Mouse (Mus musculus): ENCODE results near the gene Txndc2. TPM values are rescaled to one million over a fixed set of nuclear protein-coding genes. Genes with fewer than 3 reads are reported as not detected.

Gene Txndc2
- not detected in 2 replicates for polyA plus RNA-seq (2015; fragmentation: Nextera tagmentation; extraction: Ambion mirVana)

DNA sequence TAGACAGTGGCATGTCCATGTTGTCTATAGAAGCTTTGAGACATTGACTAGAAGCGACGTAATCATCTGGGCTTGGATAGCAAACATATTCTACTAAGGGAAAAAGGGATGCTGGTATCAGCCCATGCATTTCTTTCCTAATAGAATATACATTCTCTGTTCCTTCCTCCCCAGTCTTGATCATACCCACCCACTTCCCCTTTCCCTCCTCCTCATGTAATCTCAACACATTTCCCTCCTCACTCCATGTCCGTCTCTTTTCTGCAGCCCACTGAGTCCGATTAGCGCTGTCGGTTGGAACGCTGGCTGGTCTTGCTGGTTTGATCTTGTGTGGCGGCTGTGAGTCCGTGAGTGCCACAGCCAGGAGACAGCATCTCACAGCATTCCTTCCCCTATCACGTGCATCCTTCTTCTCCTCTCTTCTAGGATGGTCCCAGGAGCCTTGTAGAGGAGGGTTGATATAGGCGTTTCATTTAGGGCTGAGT lies at the start of gene Txndc2:
Gene Txndc2, minus strand, starts transcription at position 435 of the 485 bp plus-strand sequence.
- Histone ChIP-seq H3K27me3 (ENCODE audit: insufficient read depth, low read length) (no peaks in the 10 kb centered on the region), H3K4me2 (ENCODE audit: low read depth, low read length) (no peak within 1 kb of the TSS), H3K36me3 (replicated peaks; ENCODE audit: insufficient read depth, low read length) (no peaks in the 10 kb centered on the region), H3K4me1 (ENCODE audit: insufficient read depth) (0 out of 2 replicates have a peak, but pooled peaks cover 4% of the 10 kb centered on the region), H3K9me3 (ENCODE audit: low read length) (no peaks in the 10 kb centered on the region), H3K27ac (ENCODE audit: low read depth) (no peak within 1 kb of the TSS), H3K4me3 (ENCODE audit: low read depth, low read length) (no peak within 1 kb of the TSS), H3K9ac (replicated peaks) (no peak within 1 kb of the TSS)
- WGBS (ENCODE audit: insufficient replicate concordance): 77% methylated on average over 11 of the region's 11 CpGs
- DNase-seq (no peak), ATAC-seq (no peak)
- TF ChIP-seq EP300 (IDR thresholded peaks at IDR 0.05; ENCODE audit: low read depth): no peak
- no peak for TF ChIP-seq CTCF (IDR thresholded peaks at IDR 0.05; ENCODE audit: low read depth)

DNA sequence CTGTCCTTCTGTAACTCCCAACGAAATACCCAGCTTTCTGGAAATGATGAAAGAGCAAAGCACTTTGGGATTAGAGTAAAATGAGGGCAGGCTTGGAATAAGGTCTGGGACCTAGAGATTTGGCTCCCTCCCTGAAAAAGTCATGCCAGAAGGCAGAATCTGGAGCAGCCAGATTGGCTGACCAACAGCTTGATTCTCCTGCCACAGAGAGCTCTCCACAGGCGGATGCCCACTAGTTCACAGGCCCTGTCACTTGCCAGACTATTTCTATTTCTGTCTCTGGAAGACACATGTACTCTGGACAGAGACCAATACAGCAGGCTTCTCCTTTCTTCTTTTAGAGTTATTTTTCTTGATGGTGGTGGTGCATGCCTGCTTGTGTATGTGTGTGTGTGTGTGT lies 41.8 kb upstream of the Txndc2 start:
- no peaks in the 10 kb centered on the region for H3K9me3 ChIP-seq (ENCODE audit: low read length)
- H3K4me3 ChIP-seq (ENCODE audit: low read depth, low read length): no peak overlapping the region
- TF ChIP-seq EP300 (IDR thresholded peaks at IDR 0.05; ENCODE audit: low read depth) (no peak), CTCF (IDR thresholded peaks at IDR 0.05; ENCODE audit: low read depth) (no peak)
- no peaks in the 10 kb centered on the region for H3K4me1 ChIP-seq (ENCODE audit: insufficient read depth)
- no peak overlapping the region for H3K27ac ChIP-seq (ENCODE audit: low read depth)
- ATAC-seq (no peak), DNase-seq (no peak)
- no peaks in the 10 kb centered on the region for H3K27me3 ChIP-seq (ENCODE audit: insufficient read depth, low read length)
- H3K4me2 ChIP-seq (ENCODE audit: low read depth, low read length): no peak overlapping the region
- H3K36me3 ChIP-seq (replicated peaks; ENCODE audit: insufficient read depth, low read length): no peaks in the 10 kb centered on the region
- 67% methylated on average over 2 of the region's 2 CpGs for WGBS (ENCODE audit: insufficient replicate concordance)
- no peak overlapping the region for H3K9ac ChIP-seq (replicated peaks)

DNA sequence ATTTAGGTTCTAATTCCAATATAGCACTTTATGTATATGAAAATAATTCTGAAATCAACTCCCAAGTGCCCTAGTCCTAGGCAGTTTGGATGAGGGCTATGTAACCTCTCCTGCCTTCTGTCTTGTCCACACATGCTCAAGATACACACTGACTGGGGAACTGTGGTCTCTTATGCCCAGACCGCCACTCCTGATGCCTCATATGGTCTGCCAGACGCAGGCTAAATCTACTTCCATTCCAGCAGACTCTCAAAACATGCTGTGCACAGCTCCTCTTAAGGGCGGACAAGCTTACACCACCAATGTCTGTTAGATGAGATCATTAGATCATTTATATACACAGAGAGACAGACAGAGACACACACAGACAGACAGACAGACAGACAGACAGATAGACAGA lies 41.3 kb upstream of the Txndc2 start:
- H3K27me3 ChIP-seq (ENCODE audit: insufficient read depth, low read length): no peaks in the 10 kb centered on the region
- no peak overlapping the region for H3K27ac ChIP-seq (ENCODE audit: low read depth)
- H3K4me1 ChIP-seq (ENCODE audit: insufficient read depth): no peaks in the 10 kb centered on the region
- H3K9me3 ChIP-seq (ENCODE audit: low read length): no peaks in the 10 kb centered on the region
- DNase-seq: no peak
- TF ChIP-seq CTCF (IDR thresholded peaks at IDR 0.05; ENCODE audit: low read depth) (no peak), EP300 (IDR thresholded peaks at IDR 0.05; ENCODE audit: low read depth) (no peak)
- H3K9ac ChIP-seq (replicated peaks): no peak overlapping the region
- H3K36me3 ChIP-seq (replicated peaks; ENCODE audit: insufficient read depth, low read length): no peaks in the 10 kb centered on the region
- no peak overlapping the region for H3K4me2 ChIP-seq (ENCODE audit: low read depth, low read length)
- H3K4me3 ChIP-seq (ENCODE audit: low read depth, low read length): no peak overlapping the region
- 74% methylated on average over 3 of the region's 3 CpGs for WGBS (ENCODE audit: insufficient replicate concordance)
- no peak for ATAC-seq

DNA sequence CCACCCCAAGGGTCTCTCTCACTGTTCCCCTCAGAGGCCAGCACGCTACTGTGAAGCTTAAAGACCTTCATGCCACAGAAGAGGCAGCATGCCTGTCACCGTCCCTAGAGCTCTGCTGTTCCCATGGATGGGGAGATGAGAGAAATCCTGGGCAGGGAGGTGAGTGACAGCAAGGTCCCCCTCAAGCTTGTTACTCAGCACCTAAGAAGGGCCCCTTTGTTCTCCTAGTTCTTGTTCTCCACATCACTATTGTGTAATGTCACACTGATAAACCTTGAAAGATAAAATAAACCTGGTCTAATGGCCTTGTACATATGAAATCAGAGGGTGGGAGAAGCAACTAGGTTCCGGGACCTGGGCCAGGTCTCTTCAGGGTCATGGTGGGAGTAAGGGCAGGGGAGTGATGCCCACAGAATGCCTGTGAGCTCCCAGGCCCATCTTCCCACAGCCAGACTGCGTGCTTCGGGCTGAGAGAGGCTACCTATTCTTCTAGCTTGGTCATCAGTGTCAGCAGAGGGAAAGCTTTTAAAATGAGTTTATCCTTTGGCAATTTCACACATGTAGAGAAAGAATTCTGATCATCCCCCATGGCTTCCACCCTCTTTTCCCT lies 40.2 kb upstream of the Txndc2 start:
- no peak for DNase-seq

DNA sequence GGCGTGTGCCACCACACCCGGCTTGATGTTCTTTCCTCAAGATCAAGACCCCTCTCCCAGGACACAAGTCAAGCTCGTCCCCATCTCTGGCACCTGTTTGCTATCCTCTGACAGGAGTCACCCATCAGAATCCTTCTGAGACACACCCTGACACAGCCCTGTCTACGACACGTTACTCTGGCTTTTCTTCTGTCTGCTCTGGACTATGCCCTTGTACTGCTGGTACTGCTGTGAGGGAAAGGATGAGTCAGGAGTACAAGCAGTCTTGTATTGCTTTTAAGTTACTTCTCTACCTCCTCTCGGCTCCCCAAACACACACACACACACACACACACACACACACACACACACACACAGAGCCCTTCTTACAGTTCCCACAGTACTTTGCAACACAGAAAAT lies 39.5 kb upstream of the Txndc2 start:
- TF ChIP-seq EP300 (IDR thresholded peaks at IDR 0.05; ENCODE audit: low read depth): no peak
- TF ChIP-seq CTCF (IDR thresholded peaks at IDR 0.05; ENCODE audit: low read depth): no peak
- Histone ChIP-seq H3K27me3 (ENCODE audit: insufficient read depth, low read length) (no peaks in the 10 kb centered on the region), H3K4me1 (ENCODE audit: insufficient read depth) (no peaks in the 10 kb centered on the region), H3K9me3 (ENCODE audit: low read length) (no peaks in the 10 kb centered on the region), H3K27ac (ENCODE audit: low read depth) (no peak overlapping the region), H3K36me3 (replicated peaks; ENCODE audit: insufficient read depth, low read length) (no peaks in the 10 kb centered on the region), H3K4me2 (ENCODE audit: low read depth, low read length) (no peak overlapping the region), H3K4me3 (ENCODE audit: low read depth, low read length) (no peak overlapping the region), H3K9ac (replicated peaks) (no peak overlapping the region)
- ATAC-seq (no peak), DNase-seq (no peak)
- WGBS (ENCODE audit: insufficient replicate concordance): 72% methylated on average over 6 of the region's 6 CpGs

More for the DNA sequence above, 40.2 kb upstream of the Txndc2 start:
- H3K4me1 ChIP-seq (ENCODE audit: insufficient read depth): no peaks in the 10 kb centered on the region
- 80% methylated on average over 5 of the region's 5 CpGs for WGBS (ENCODE audit: insufficient replicate concordance)
- no peaks in the 10 kb centered on the region for H3K9me3 ChIP-seq (ENCODE audit: low read length)
- H3K27me3 ChIP-seq (ENCODE audit: insufficient read depth, low read length): no peaks in the 10 kb centered on the region
- no peaks in the 10 kb centered on the region for H3K36me3 ChIP-seq (replicated peaks; ENCODE audit: insufficient read depth, low read length)
- H3K27ac ChIP-seq (ENCODE audit: low read depth): no peak overlapping the region
- no peak for ATAC-seq
- no peak overlapping the region for H3K4me2 ChIP-seq (ENCODE audit: low read depth, low read length)
- TF ChIP-seq CTCF (IDR thresholded peaks at IDR 0.05; ENCODE audit: low read depth) (no peak), EP300 (IDR thresholded peaks at IDR 0.05; ENCODE audit: low read depth) (no peak)
- no peak overlapping the region for H3K4me3 ChIP-seq (ENCODE audit: low read depth, low read length)
- H3K9ac ChIP-seq (replicated peaks): no peak overlapping the region

DNA sequence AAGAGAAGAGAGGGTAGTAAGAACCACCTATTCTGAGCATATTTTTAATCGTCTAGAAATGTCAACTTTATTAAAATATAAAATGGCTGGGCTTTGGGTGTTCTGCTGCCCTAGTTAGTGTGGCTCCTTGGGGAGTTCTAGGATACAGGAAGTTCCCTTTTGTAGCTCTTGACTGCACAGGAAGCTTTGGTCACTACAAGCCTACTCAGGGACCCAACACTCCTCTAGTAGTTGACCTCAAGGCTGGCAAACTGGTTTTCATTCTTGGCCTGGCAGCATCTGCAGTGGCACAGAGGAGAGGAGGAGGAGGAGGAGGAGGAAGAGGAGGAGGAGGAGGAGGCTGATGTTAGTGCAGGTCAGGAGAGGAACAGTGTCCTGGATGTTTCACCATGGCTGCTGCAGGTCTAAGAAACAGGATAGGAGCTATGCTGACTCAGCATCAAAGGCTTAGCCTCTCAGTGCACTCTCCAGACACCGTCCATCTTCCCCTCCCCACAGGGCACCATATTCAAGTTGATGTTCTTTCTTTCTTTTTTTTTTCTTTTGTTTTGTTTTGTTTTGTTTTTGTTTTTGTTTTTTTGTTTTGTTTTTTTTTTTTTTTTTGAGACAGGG lies 38.9 kb upstream of the Txndc2 start:
- Histone ChIP-seq H3K4me1 (ENCODE audit: insufficient read depth) (no peaks in the 10 kb centered on the region), H3K36me3 (replicated peaks; ENCODE audit: insufficient read depth, low read length) (no peaks in the 10 kb centered on the region), H3K4me2 (ENCODE audit: low read depth, low read length) (no peak overlapping the region), H3K4me3 (ENCODE audit: low read depth, low read length) (no peak overlapping the region), H3K27ac (ENCODE audit: low read depth) (no peak overlapping the region), H3K9ac (replicated peaks) (no peak overlapping the region), H3K27me3 (ENCODE audit: insufficient read depth, low read length) (no peaks in the 10 kb centered on the region), H3K9me3 (ENCODE audit: low read length) (no peaks in the 10 kb centered on the region)
- TF ChIP-seq CTCF (IDR thresholded peaks at IDR 0.05; ENCODE audit: low read depth) (no peak), EP300 (IDR thresholded peaks at IDR 0.05; ENCODE audit: low read depth) (no peak)
- DNase-seq: no peak
- ATAC-seq: no peak
- WGBS (ENCODE audit: insufficient replicate concordance): 72% methylated on average over 2 of the region's 2 CpGs
